Mouse (Mus musculus) thymus, adult 2 months (tissue): ENCODE measurements around the gene Kcnc4. TPM values are rescaled to one million over a fixed set of nuclear protein-coding genes. Genes with fewer than 3 reads are reported as not detected.

Source experiments
- DNase-seq: peaks from one replicate; pipeline ENCODE4 v3.0.0; 2021
- H3K27ac ChIP-seq: fragments of 200-500 bp; 2 replicates; pipeline ENCODE4 v1.5.1; 2012; ENCODE audit warnings: low read length, control low read depth; ENCODE audit not compliant: control insufficient read depth, insufficient read depth
- H3K27me3 ChIP-seq: fragments of 200-500 bp; 2 replicates; pipeline ENCODE4 v1.6.1; 2012; ENCODE audit warnings: mild to moderate bottlenecking, low read length, moderate library complexity, mixed read lengths; ENCODE audit not compliant: control insufficient read depth, insufficient read depth
- H3K36me3 ChIP-seq: fragments of 200-500 bp; 2 replicates; pipeline ENCODE4 v1.6.1; 2012; ENCODE audit warnings: mild to moderate bottlenecking, low read length, moderate library complexity; ENCODE audit not compliant: control insufficient read depth, insufficient read depth
- H3K4me1 ChIP-seq: fragments of 200-500 bp; replicated peaks from 2 replicates; pipeline ENCODE4 v1.6.1; 2012; ENCODE audit warnings: low read length; ENCODE audit not compliant: control insufficient read depth, insufficient read depth
- H3K4me3 ChIP-seq: fragments of 200-500 bp; 2 replicates; pipeline ENCODE4 v1.5.1; 2012; ENCODE audit warnings: mild to moderate bottlenecking, low read length, control low read depth, moderate library complexity; ENCODE audit not compliant: control insufficient read depth, insufficient read depth
- CTCF ChIP-seq: fragments of 200-500 bp; IDR thresholded peaks from 2 replicates; pipeline ENCODE4 v1.5.1; 2012; ENCODE audit warnings: mild to moderate bottlenecking, control low read depth, low read length, moderate library complexity, borderline replicate concordance; ENCODE audit not compliant: control insufficient read depth, poor library complexity, insufficient read depth; ENCODE audit errors: extremely low read depth
- POLR2A ChIP-seq: fragments of 200-500 bp; IDR thresholded peaks from 2 replicates; pipeline ENCODE4 v1.6.1; 2012; ENCODE audit warnings: mild to moderate bottlenecking, low read length, control low read depth, moderate library complexity; ENCODE audit not compliant: control insufficient read depth, poor library complexity, insufficient read depth; ENCODE audit errors: extremely low read depth
- WGBS: fragments of 180-500 bp; shearing (Covaris S2); methylation state at CpG from one replicate; pipeline ENCODE4 v1.1.7; 2018; 5-methylcytosine and 5-hydroxymethylcytosine counted together
- polyA plus RNA-seq: library from polyadenylated mRNA; depleted of rRNA; stranded (reverse); fragments of >200 nt; gene quantifications from 2 replicates; pipeline ENCODE4 v1.2.3, GENCODE M21; 2012; rRNA removed

The Kcnc4 gene
- 0.31 and 0.43 TPM in 2 replicates for polyA plus RNA-seq

GRCm38 (mm10) chr3:107459196-107459772 is at the start of gene Kcnc4:
Kcnc4 (minus strand) TSS chr3:107459552.
- Histone ChIP-seq H3K36me3 (no peaks in the 10 kb centered on the region), H3K4me3 (no peak within 1 kb of the TSS), H3K4me1 (no peaks in the 10 kb centered on the region), H3K27me3 (peaks cover 11% of the 10 kb centered on the region; the same call in 1 of the 2 replicates), H3K27ac (no peak within 1 kb of the TSS)
- no peak for TF ChIP-seq POLR2A
- no peak for TF ChIP-seq CTCF
- DNase-seq: no peak
- WGBS: 2% methylated on average over 62 of the region's 68 CpGs

GRCm38 (mm10) chr3:107508696-107509095 is 49.3 kb upstream of the Kcnc4 start:
- H3K27ac ChIP-seq: no peak overlapping the region
- no peak for DNase-seq
- no peaks in the 10 kb centered on the region for H3K27me3 ChIP-seq
- no peak overlapping the region for H3K4me3 ChIP-seq
- H3K4me1 ChIP-seq: no peaks in the 10 kb centered on the region
- WGBS: 74% methylated on average over 8 of the region's 8 CpGs
- no peaks in the 10 kb centered on the region for H3K36me3 ChIP-seq
- no peak for TF ChIP-seq POLR2A
- TF ChIP-seq CTCF: no peak

GRCm38 (mm10) chr3:107507966-107508365 is 48.6 kb upstream of the Kcnc4 start:
- no peaks in the 10 kb centered on the region for H3K27me3 ChIP-seq
- H3K36me3 ChIP-seq: no peaks in the 10 kb centered on the region
- H3K4me1 ChIP-seq: no peaks in the 10 kb centered on the region
- no peak overlapping the region for H3K4me3 ChIP-seq
- 92% methylated on average over 9 of the region's 9 CpGs for WGBS
- no peak overlapping the region for H3K27ac ChIP-seq
- no peak for TF ChIP-seq POLR2A
- TF ChIP-seq CTCF: no peak
- DNase-seq: no peak

GRCm38 (mm10) chr3:107506531-107506930 is 47.2 kb upstream of the Kcnc4 start:
- no peak for TF ChIP-seq CTCF
- no peak for TF ChIP-seq POLR2A
- H3K36me3 ChIP-seq: no peaks in the 10 kb centered on the region
- DNase-seq: no peak
- H3K27me3 ChIP-seq: no peaks in the 10 kb centered on the region
- H3K4me1 ChIP-seq: no peaks in the 10 kb centered on the region
- 90% methylated on average over 4 of the region's 4 CpGs for WGBS
- no peak overlapping the region for H3K27ac ChIP-seq
- H3K4me3 ChIP-seq: no peak overlapping the region

- no peaks in the 10 kb centered on the region for H3K4me1 ChIP-seq
- DNase-seq: no peak
- no peaks in the 10 kb centered on the region for H3K27me3 ChIP-seq
- no peaks in the 10 kb centered on the region for H3K36me3 ChIP-seq
- no peak overlapping the region for H3K4me3 ChIP-seq
- no peak overlapping the region for H3K27ac ChIP-seq
- TF ChIP-seq CTCF (no peak), POLR2A (no peak)
- 91% methylated on average over 4 of the region's 4 CpGs for WGBS
Observed at GRCm38 (mm10) chr3:107505464-107506367, 46.4 kb upstream of the Kcnc4 start.

GRCm38 (mm10) chr3:107504542-107504941 is 45.2 kb upstream of the Kcnc4 start:
- TF ChIP-seq POLR2A: no peak
- no peak for TF ChIP-seq CTCF

More at GRCm38 (mm10) chr3:107504542-107504941, 45.2 kb upstream of the Kcnc4 start:
- DNase-seq: no peak
- Histone ChIP-seq H3K27ac (no peak overlapping the region), H3K4me1 (no peaks in the 10 kb centered on the region), H3K4me3 (no peak overlapping the region), H3K36me3 (no peaks in the 10 kb centered on the region), H3K27me3 (no peaks in the 10 kb centered on the region)
- 86% methylated on average over 1 of the region's 1 CpGs for WGBS
